In the genomic region with DNA sequence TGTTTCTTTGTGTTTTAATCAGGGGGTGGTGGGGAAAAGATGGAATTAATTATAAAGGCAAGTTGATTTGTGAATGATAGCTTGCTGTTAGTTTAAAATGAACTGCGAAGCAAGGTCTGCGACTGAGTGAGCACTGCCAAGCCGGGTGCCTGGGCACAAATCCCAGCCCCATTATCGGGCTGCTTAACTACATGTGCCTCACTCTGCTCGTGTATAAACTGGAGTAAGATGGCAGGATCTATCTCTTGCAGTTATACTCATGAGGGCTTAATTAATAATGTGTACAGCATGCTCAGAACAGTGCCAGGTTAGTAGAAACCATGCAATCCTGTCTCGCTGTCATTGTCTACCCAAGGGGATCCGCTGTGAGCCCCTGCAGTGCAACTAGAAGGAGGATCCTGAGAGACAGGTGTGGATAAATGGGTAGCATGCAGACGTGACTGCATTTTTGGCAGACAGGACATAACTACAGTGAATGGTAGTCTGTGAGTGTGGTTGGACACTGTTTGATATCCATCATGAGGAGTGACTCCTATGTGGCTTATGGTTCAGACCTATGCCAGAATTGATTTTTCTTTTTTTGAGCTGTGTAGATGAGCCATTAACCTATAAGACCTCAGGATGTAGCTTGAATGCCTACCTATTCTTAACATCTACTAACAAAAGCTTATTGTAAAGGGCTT, we compare ENCODE assay signal across 15 mouse cellular contexts. TPM values are rescaled to one million over a fixed set of nuclear protein-coding genes. Genes with fewer than 3 reads are reported as not detected.
A peak's percentile ranks its signal among the peaks of the same experiment; 100 is the strongest.
DNase-seq lines count a peak whose midpoint lies in the region; ATAC-seq lines count a peak whose summit lies in the region.
"Had no signal": no experiment of that assay in that cellular context is flagged by ENCODE, and none has a peak within 500 bp of the region (broad histone marks: within the 10 kb centered on the region; RNA-seq: fewer than 3 reads in every experiment).

No protein-coding gene starts in this region.

- H3K4me3 ChIP-seq in forebrain, embryonic 13.5 days: no peak overlapping the region
- no peak overlapping the region for H3K4me3 ChIP-seq in forebrain, embryonic 11.5 days (ENCODE audit: low read depth, low read length)
- H3K4me3 ChIP-seq in hindbrain, embryonic 13.5 days: no peak overlapping the region
- H3K4me3 ChIP-seq in hindbrain, embryonic 11.5 days (ENCODE audit: low read depth, low read length): no peak overlapping the region
- H3K4me3 ChIP-seq in neural tube, embryonic 14.5 days (ENCODE audit: low read depth, low read length): no peak overlapping the region
- no peak overlapping the region for H3K4me3 ChIP-seq in liver, embryonic 11.5 days (ENCODE audit: low read depth, low read length)
- H3K4me3 ChIP-seq: erythroblast, embryonic 14.5 days; heart, embryonic 15.5 days had no signal

- no peak for DNase-seq in forebrain, embryonic 11.5 days (ENCODE audit: low spot score)
- no peak for DNase-seq in hindbrain, embryonic 11.5 days (ENCODE audit: low spot score)
- peak; percentile 35 to 53 for DNase-seq in right cerebral cortex, postnatal 10 days (ENCODE audit: low spot score in 2 of 2)
- no peak for DNase-seq in right cerebral cortex, postnatal 36 days (ENCODE audit: low spot score in 2 of 2)
- DNase-seq in liver, embryonic 11.5 days (ENCODE audit: low spot score): no peak
- DNase-seq: cerebellum, adult 9-11 months; kidney, adult 11 months; kidney, postnatal 25 days had no signal

- no peaks in the 10 kb centered on the region for H3K36me3 ChIP-seq in forebrain, embryonic 13.5 days (ENCODE audit: poor library complexity, severe bottlenecking)
- no peaks in the 10 kb centered on the region for H3K36me3 ChIP-seq in forebrain, embryonic 11.5 days (ENCODE audit: control insufficient read depth, insufficient read depth, low read length)
- no peaks in the 10 kb centered on the region for H3K36me3 ChIP-seq in hindbrain, embryonic 13.5 days
- no peaks in the 10 kb centered on the region for H3K36me3 ChIP-seq in hindbrain, embryonic 11.5 days (ENCODE audit: control insufficient read depth, insufficient read depth, low read length)
- no peaks in the 10 kb centered on the region for H3K36me3 ChIP-seq in neural tube, embryonic 14.5 days (ENCODE audit: control insufficient read depth, insufficient read depth, low read length)
- no peaks in the 10 kb centered on the region for H3K36me3 ChIP-seq in liver, embryonic 11.5 days (ENCODE audit: control insufficient read depth, insufficient read depth, low read length)
- H3K36me3 ChIP-seq: heart, embryonic 15.5 days had no signal

- 65% methylated on average over 8 of the region's 8 CpGs for WGBS in forebrain, embryonic 13.5 days
- WGBS in forebrain, embryonic 11.5 days: 83% methylated on average over 8 of the region's 8 CpGs
- 74% methylated on average over 8 of the region's 8 CpGs for WGBS in hindbrain, embryonic 13.5 days
- 86% methylated on average over 8 of the region's 8 CpGs for WGBS in hindbrain, embryonic 11.5 days
- 73% methylated on average over 8 of the region's 8 CpGs for WGBS in neural tube, embryonic 14.5 days
- 80% methylated on average over 8 of the region's 8 CpGs for WGBS in liver, embryonic 11.5 days

- H3K27me3 ChIP-seq in forebrain, embryonic 13.5 days: no peaks in the 10 kb centered on the region
- no peaks in the 10 kb centered on the region for H3K27me3 ChIP-seq in forebrain, embryonic 11.5 days (ENCODE audit: control insufficient read depth, insufficient read depth, low read length)
- no peaks in the 10 kb centered on the region for H3K27me3 ChIP-seq in hindbrain, embryonic 13.5 days
- no peaks in the 10 kb centered on the region for H3K27me3 ChIP-seq in hindbrain, embryonic 11.5 days (ENCODE audit: control insufficient read depth, insufficient read depth, low read length)
- no peaks in the 10 kb centered on the region for H3K27me3 ChIP-seq in neural tube, embryonic 14.5 days (ENCODE audit: control insufficient read depth, insufficient read depth, low read length)
- H3K27me3 ChIP-seq in liver, embryonic 11.5 days (replicated peaks; ENCODE audit: control insufficient read depth, insufficient read depth, low read length): no peaks in the 10 kb centered on the region
- H3K27me3 ChIP-seq: heart, embryonic 15.5 days had no signal

- H3K4me2 ChIP-seq in forebrain, embryonic 13.5 days: no peak overlapping the region
- H3K4me2 ChIP-seq in forebrain, embryonic 11.5 days (ENCODE audit: low read depth, low read length, severe bottlenecking): no peak overlapping the region
- H3K4me2 ChIP-seq in hindbrain, embryonic 13.5 days: no peak overlapping the region
- H3K4me2 ChIP-seq in hindbrain, embryonic 11.5 days (replicated peaks; ENCODE audit: low read depth, low read length): no peak overlapping the region
- no peak overlapping the region for H3K4me2 ChIP-seq in neural tube, embryonic 14.5 days (ENCODE audit: low read depth, low read length)
- no peak overlapping the region for H3K4me2 ChIP-seq in liver, embryonic 11.5 days
- H3K4me2 ChIP-seq: heart, embryonic 15.5 days had no signal

- no peak overlapping the region for H3K9ac ChIP-seq in forebrain, embryonic 13.5 days
- no peak overlapping the region for H3K9ac ChIP-seq in forebrain, embryonic 11.5 days (ENCODE audit: low read length)
- no peak overlapping the region for H3K9ac ChIP-seq in hindbrain, embryonic 13.5 days
- no peak overlapping the region for H3K9ac ChIP-seq in hindbrain, embryonic 11.5 days (ENCODE audit: low read depth, low read length)
- H3K9ac ChIP-seq in neural tube, embryonic 14.5 days (replicated peaks; ENCODE audit: low read depth, low read length): no peak overlapping the region
- no peak overlapping the region for H3K9ac ChIP-seq in liver, embryonic 11.5 days (ENCODE audit: low read depth, low read length)
- H3K9ac ChIP-seq: heart, embryonic 15.5 days had no signal

- no peak overlapping the region for H3K27ac ChIP-seq in forebrain, embryonic 13.5 days
- no peak overlapping the region for H3K27ac ChIP-seq in forebrain, embryonic 11.5 days (ENCODE audit: low read depth, low read length)
- H3K27ac ChIP-seq in hindbrain, embryonic 13.5 days: no peak overlapping the region
- no peak overlapping the region for H3K27ac ChIP-seq in hindbrain, embryonic 11.5 days (ENCODE audit: low read depth, low read length)
- no peak overlapping the region for H3K27ac ChIP-seq in neural tube, embryonic 14.5 days (ENCODE audit: low read depth, low read length)
- H3K27ac ChIP-seq in liver, embryonic 11.5 days (ENCODE audit: low read depth, low read length): no peak overlapping the region
- H3K27ac ChIP-seq: heart, embryonic 15.5 days had no signal

- no peaks in the 10 kb centered on the region for H3K9me3 ChIP-seq in forebrain, embryonic 13.5 days (replicated peaks)
- H3K9me3 ChIP-seq in forebrain, embryonic 11.5 days (ENCODE audit: control insufficient read depth, low read length): no peaks in the 10 kb centered on the region
- no peaks in the 10 kb centered on the region for H3K9me3 ChIP-seq in hindbrain, embryonic 13.5 days
- no peaks in the 10 kb centered on the region for H3K9me3 ChIP-seq in hindbrain, embryonic 11.5 days (ENCODE audit: control insufficient read depth, low read length)
- no peaks in the 10 kb centered on the region for H3K9me3 ChIP-seq in neural tube, embryonic 14.5 days (ENCODE audit: control insufficient read depth, low read length)
- no peaks in the 10 kb centered on the region for H3K9me3 ChIP-seq in liver, embryonic 11.5 days (ENCODE audit: control insufficient read depth, low read length)
- H3K9me3 ChIP-seq: heart, embryonic 15.5 days had no signal

- no peaks in the 10 kb centered on the region for H3K4me1 ChIP-seq in forebrain, embryonic 13.5 days
- no peaks in the 10 kb centered on the region for H3K4me1 ChIP-seq in forebrain, embryonic 11.5 days (replicated peaks; ENCODE audit: control insufficient read depth, insufficient read depth, low read length)
- no peaks in the 10 kb centered on the region for H3K4me1 ChIP-seq in hindbrain, embryonic 13.5 days (replicated peaks)
- no peaks in the 10 kb centered on the region for H3K4me1 ChIP-seq in hindbrain, embryonic 11.5 days (replicated peaks; ENCODE audit: control insufficient read depth, insufficient read depth, low read length)
- no peaks in the 10 kb centered on the region for H3K4me1 ChIP-seq in neural tube, embryonic 14.5 days (ENCODE audit: control insufficient read depth, insufficient read depth, low read length)
- no peaks in the 10 kb centered on the region for H3K4me1 ChIP-seq in liver, embryonic 11.5 days (replicated peaks; ENCODE audit: control insufficient read depth, insufficient read depth, low read length)
- H3K4me1 ChIP-seq: heart, embryonic 15.5 days had no signal

- peak; percentile 82 for ATAC-seq in forebrain, embryonic 13.5 days
- no peak for ATAC-seq in forebrain, embryonic 11.5 days (replicated peaks; ENCODE audit: low FRiP score)
- ATAC-seq in hindbrain, embryonic 13.5 days (ENCODE audit: low FRiP score): peak; percentile 46; the same call in 1 of the 2 replicates
- ATAC-seq in hindbrain, embryonic 11.5 days (ENCODE audit: low FRiP score): no peak
- peak; percentile 51; the same call in 1 of the 2 replicates for ATAC-seq in neural tube, embryonic 14.5 days (ENCODE audit: low read depth)
- ATAC-seq in liver, embryonic 11.5 days (replicated peaks; ENCODE audit: low FRiP score): no peak
- ATAC-seq: lung, postnatal 0 days had no signal

RNA-seq across cellular contexts. Expression of gene Otogl, which starts 51.6 kb away (rescaled TPM):
- not detected in 2 replicates for polyA plus RNA-seq in forebrain, embryonic 13.5 days (2015; fragmentation: Nextera tagmentation; extraction: Ambion mirVana)
- not detected in 2 replicates for polyA plus RNA-seq in forebrain, embryonic 11.5 days (2014; fragmentation: Nextera tagmentation; extraction: Ambion mirVana)
- polyA plus RNA-seq in hindbrain, embryonic 13.5 days (2015; fragmentation: Nextera tagmentation; extraction: Ambion mirVana): 0.03 TPM in 1 of 2 replicates, not detected in the other
- 0.07 and 0.25 TPM in 2 replicates for polyA plus RNA-seq in hindbrain, embryonic 11.5 days (2014; fragmentation: Nextera tagmentation; extraction: Ambion mirVana)
- 0.05 TPM in 1 of 2 replicates, not detected in the other for polyA plus RNA-seq in neural tube, embryonic 14.5 days (2014; fragmentation: Nextera tagmentation; extraction: Ambion mirVana)
- 0.12 and 0.14 TPM in 2 replicates for polyA plus RNA-seq in liver, embryonic 11.5 days (2014; fragmentation: Nextera tagmentation; extraction: Ambion mirVana)
- polyA plus RNA-seq: erythroblast, embryonic 14.5 days; liver, adult 2 months had no signal

Comparison
In these comparisons a context has a peak if more than half of its experiments do, and no peak if none do; other contexts are left out.
1. ATAC-seq: peak in forebrain, embryonic 13.5 days (single experiment), hindbrain, embryonic 13.5 days (single experiment) and neural tube, embryonic 14.5 days (single experiment); none in forebrain, embryonic 11.5 days (single experiment), hindbrain, embryonic 11.5 days (single experiment) and liver, embryonic 11.5 days (single experiment).
2. DNase-seq: peak in right cerebral cortex, postnatal 10 days (2 of 2); none in forebrain, embryonic 11.5 days (single experiment), hindbrain, embryonic 11.5 days (single experiment), right cerebral cortex, postnatal 36 days (0 of 2) and liver, embryonic 11.5 days (single experiment).